Mouse (Mus musculus): ENCODE data around the gene Tesc. TPM values are rescaled to one million over a fixed set of nuclear protein-coding genes. Genes with fewer than 3 reads are reported as not detected.

Gene Tesc
- polyA plus RNA-seq, 1 experiment from 2014 or later = 10.6 TPM

DNA sequence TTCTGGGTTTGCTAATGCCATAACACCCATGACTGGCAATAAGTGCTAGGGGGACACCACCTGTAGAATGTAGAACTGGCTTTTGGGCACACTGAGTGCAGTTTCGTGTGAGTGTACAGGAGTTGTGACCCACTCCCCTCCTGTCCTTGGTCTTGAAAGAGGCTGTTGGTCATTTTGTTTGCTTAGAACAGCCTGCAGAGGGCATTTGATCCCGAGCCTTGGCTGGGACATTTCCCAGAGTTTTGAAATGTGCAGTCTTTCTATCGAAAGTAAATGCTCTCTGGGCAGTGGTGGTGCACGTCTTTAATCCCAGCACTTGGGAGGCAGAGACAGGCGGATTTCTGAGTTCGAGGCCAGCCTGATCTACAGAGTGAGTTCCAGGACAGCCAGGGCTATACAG, 31.6 kb upstream of the Tesc start:
- Histone ChIP-seq H3K27me3 (no peaks in the 10 kb centered on the region), H3K4me2 (replicated peaks) (no peak overlapping the region), H3K9me3 (no peaks in the 10 kb centered on the region), H3K4me1 (0 out of 2 replicates have a peak, but pooled peaks cover 3% of the 10 kb centered on the region), H3K9ac (replicated peaks) (no peak overlapping the region), H3K4me3 (no peak overlapping the region), H3K27ac (replicated peaks) (no peak overlapping the region), H3K36me3 (peaks cover 91% of the 10 kb centered on the region)
- 88% methylated on average over 6 of the region's 6 CpGs for WGBS
- no peak for ATAC-seq (replicated peaks)

- Histone ChIP-seq H3K4me3 (no peak overlapping the region), H3K9me3 (no peaks in the 10 kb centered on the region), H3K4me2 (replicated peaks) (no peak overlapping the region), H3K9ac (replicated peaks) (no peak overlapping the region), H3K27me3 (no peaks in the 10 kb centered on the region), H3K36me3 (peaks cover 91% of the 10 kb centered on the region), H3K27ac (replicated peaks) (no peak overlapping the region), H3K4me1 (0 out of 2 replicates have a peak, but pooled peaks cover 3% of the 10 kb centered on the region)
- ATAC-seq (replicated peaks) = no peak
- WGBS = 83% methylated on average over 6 of the region's 6 CpGs
These were observed 31.0 kb upstream of the Tesc start for GRCm38 (mm10) chr5:117996581-117996980.

GRCm38 (mm10) chr5:117997434-117997970, 30.0 kb upstream of the Tesc start:
- Histone ChIP-seq H3K4me1 (0 out of 2 replicates have a peak, but pooled peaks cover 3% of the 10 kb centered on the region), H3K9ac (replicated peaks) (no peak overlapping the region), H3K36me3 (peaks cover 91% of the 10 kb centered on the region), H3K27ac (replicated peaks) (no peak overlapping the region), H3K4me3 (no peak overlapping the region), H3K27me3 (no peaks in the 10 kb centered on the region), H3K9me3 (no peaks in the 10 kb centered on the region), H3K4me2 (replicated peaks) (no peak overlapping the region)
- no peak for ATAC-seq (replicated peaks)
- WGBS = 47% methylated on average over 10 of the region's 10 CpGs

GRCm38 (mm10) chr5:117999061-117999460, 28.5 kb upstream of the Tesc start:
- Histone ChIP-seq H3K4me1 (0 out of 2 replicates have a peak, but pooled peaks cover 3% of the 10 kb centered on the region), H3K36me3 (peaks cover 93% of the 10 kb centered on the region), H3K27ac (replicated peaks) (0 out of 2 replicates have a peak overlapping the region, but pooled peaks have one; percentile 23), H3K9me3 (no peaks in the 10 kb centered on the region), H3K9ac (replicated peaks) (no peak overlapping the region), H3K27me3 (no peaks in the 10 kb centered on the region), H3K4me2 (replicated peaks) (no peak overlapping the region), H3K4me3 (no peak overlapping the region)
- ATAC-seq (replicated peaks) = no peak
- WGBS = 72% methylated on average over 7 of the region's 7 CpGs

DNA sequence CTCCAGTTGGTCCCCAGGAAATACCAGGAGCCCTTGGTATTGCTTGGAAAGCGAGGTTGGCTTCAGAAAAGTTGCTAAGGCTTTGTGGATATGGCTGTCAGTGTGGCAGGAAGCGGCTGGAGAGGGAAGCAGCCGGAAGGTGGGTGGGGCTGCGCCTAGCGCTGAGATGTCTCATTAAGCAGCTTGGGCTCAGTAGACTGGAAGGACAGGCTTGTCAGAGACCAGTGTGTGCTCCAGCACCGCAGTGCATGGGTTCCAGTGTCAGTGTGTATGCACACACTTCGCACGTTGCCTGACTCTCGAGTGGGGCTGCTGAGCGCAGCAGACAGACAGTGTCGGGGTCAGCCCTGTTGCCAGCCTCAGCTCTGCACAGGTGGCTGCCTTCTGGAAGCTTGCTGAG, 28.0 kb upstream of the Tesc start:
- no peaks in the 10 kb centered on the region for H3K27me3 ChIP-seq
- H3K9me3 ChIP-seq = no peaks in the 10 kb centered on the region
- 0 out of 2 replicates have a peak, but pooled peaks cover 3% of the 10 kb centered on the region for H3K4me1 ChIP-seq
- H3K27ac ChIP-seq (replicated peaks) = no peak overlapping the region
- WGBS = 78% methylated on average over 11 of the region's 11 CpGs
- no peak overlapping the region for H3K9ac ChIP-seq (replicated peaks)
- peaks cover 93% of the 10 kb centered on the region for H3K36me3 ChIP-seq
- H3K4me3 ChIP-seq = no peak overlapping the region
- ATAC-seq (replicated peaks) = no peak
- no peak overlapping the region for H3K4me2 ChIP-seq (replicated peaks)

DNA sequence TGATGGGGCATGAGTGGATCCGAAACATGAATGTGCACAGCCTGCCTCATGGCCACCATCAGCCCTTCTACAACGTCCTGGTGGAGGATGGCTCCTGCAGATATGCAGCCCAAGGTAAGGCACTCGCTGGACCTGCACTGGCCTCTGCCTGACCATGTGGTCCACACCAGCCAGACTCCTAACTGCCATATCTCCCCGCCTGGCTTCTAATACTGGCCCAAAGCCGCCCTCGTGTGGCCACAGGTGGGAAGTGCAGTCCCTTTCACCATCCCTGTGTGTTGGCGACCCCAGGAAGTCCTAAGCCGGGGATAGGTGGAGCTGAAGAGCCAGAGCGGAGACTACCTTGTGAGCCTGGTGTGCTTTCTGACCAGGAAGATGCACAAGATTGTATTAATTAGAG, 25.5 kb upstream of the Tesc start:
- Histone ChIP-seq H3K4me1 (0 out of 2 replicates have a peak, but pooled peaks cover 3% of the 10 kb centered on the region), H3K9me3 (no peaks in the 10 kb centered on the region), H3K9ac (replicated peaks) (no peak overlapping the region), H3K4me2 (replicated peaks) (no peak overlapping the region), H3K36me3 (peaks cover 92% of the 10 kb centered on the region), H3K27ac (replicated peaks) (no peak overlapping the region), H3K4me3 (no peak overlapping the region), H3K27me3 (no peaks in the 10 kb centered on the region)
- 31% methylated on average over 9 of the region's 9 CpGs for WGBS
- peak; percentile 39; the same call in 1 of the 2 replicates for ATAC-seq (replicated peaks)

DNA sequence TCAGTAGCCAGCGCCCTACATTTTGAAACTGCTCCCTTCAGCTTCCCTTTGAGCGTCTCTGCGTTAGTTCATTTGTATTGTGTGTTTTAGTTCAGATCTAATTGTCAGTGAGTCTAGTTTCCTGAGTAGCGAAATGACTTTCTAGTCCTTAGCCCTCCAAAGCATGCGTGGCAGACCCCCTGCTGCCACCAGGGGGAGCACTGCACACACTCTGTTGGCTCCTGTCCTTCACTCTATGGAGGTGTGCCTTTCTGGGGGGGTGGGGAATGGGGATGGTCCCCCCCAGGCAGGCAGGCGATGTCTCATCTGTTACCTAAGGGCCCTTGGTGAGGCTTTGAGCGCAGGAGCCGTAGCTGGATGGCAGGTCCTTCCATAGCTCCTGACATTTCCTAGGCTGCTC, 22.9 kb upstream of the Tesc start:
- Histone ChIP-seq H3K4me2 (replicated peaks) (no peak overlapping the region), H3K9me3 (no peaks in the 10 kb centered on the region), H3K4me1 (0 out of 2 replicates have a peak, but pooled peaks cover 2% of the 10 kb centered on the region), H3K4me3 (no peak overlapping the region), H3K27ac (replicated peaks) (no peak overlapping the region), H3K36me3 (peaks cover 95% of the 10 kb centered on the region), H3K27me3 (no peaks in the 10 kb centered on the region), H3K9ac (replicated peaks) (no peak overlapping the region)
- no peak for ATAC-seq (replicated peaks)
- WGBS = 69% methylated on average over 8 of the region's 8 CpGs

DNA sequence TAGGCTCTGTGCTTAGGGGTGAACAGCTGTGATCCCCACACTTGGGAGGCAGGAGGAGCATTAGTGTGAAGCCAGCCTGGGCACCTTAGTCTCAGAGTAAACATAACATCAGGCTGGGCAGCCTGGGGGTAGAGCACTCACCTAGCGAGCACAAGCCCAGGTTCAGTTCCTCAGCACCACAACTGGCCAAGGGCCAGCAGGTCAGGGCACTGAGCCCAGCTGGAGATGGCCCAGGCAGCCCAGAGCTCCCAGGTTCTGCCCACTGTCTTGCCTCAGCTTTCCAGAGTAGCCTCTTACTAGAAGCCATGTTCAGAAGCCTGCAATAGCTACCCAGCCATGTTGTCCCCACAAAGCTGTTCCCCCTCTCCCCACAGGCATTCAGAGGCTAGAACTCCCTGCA, 21.8 kb upstream of the Tesc start:
- Histone ChIP-seq H3K4me2 (replicated peaks) (no peak overlapping the region), H3K9me3 (no peaks in the 10 kb centered on the region), H3K9ac (replicated peaks) (no peak overlapping the region), H3K4me1 (peaks cover 4% of the 10 kb centered on the region; the same call in 1 of the 2 replicates), H3K4me3 (no peak overlapping the region), H3K27ac (replicated peaks) (no peak overlapping the region), H3K36me3 (peaks cover 92% of the 10 kb centered on the region), H3K27me3 (no peaks in the 10 kb centered on the region)
- WGBS = 89% methylated on average over 1 of the region's 1 CpGs
- no peak for ATAC-seq (replicated peaks)

DNA sequence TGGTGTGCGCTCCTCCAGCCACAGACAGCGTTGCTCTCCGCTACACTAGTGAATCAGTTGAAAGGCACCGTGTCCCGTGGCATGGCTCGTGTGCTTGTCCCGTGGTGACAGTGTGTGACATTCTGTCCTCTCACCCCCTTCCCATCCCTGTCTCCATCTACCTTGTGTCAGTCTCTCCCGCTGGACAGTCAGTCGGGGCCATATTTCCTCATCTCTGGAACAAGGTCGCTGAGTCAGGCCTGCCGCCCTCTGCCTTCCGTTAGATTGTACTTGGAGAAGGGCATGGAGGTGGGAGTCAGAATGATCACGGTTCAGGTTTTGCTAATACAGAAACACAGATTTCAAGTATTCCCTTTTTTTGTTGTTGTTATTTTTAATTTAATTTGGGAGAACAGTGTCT, 19.2 kb upstream of the Tesc start:
- no peak for ATAC-seq (replicated peaks)
- Histone ChIP-seq H3K4me1 (peaks cover 11% of the 10 kb centered on the region; the same call in 1 of the 2 replicates), H3K36me3 (peaks cover 66% of the 10 kb centered on the region), H3K4me2 (replicated peaks) (no peak overlapping the region), H3K9me3 (no peaks in the 10 kb centered on the region), H3K9ac (replicated peaks) (no peak overlapping the region), H3K4me3 (no peak overlapping the region), H3K27ac (replicated peaks) (no peak overlapping the region), H3K27me3 (no peaks in the 10 kb centered on the region)
- 92% methylated on average over 13 of the region's 13 CpGs for WGBS

- Histone ChIP-seq H3K27me3 (no peaks in the 10 kb centered on the region), H3K4me1 (peaks cover 21% of the 10 kb centered on the region), H3K9ac (replicated peaks) (no peak overlapping the region), H3K27ac (replicated peaks) (0 out of 2 replicates have a peak overlapping the region, but pooled peaks have one; percentile 28), H3K4me3 (no peak overlapping the region), H3K36me3 (peaks cover 42% of the 10 kb centered on the region), H3K9me3 (no peaks in the 10 kb centered on the region), H3K4me2 (replicated peaks) (no peak overlapping the region)
- WGBS = 83% methylated on average over 7 of the region's 7 CpGs
- no peak for ATAC-seq (replicated peaks)
These were observed 16.7 kb upstream of the Tesc start for GRCm38 (mm10) chr5:118010872-118011271.

DNA sequence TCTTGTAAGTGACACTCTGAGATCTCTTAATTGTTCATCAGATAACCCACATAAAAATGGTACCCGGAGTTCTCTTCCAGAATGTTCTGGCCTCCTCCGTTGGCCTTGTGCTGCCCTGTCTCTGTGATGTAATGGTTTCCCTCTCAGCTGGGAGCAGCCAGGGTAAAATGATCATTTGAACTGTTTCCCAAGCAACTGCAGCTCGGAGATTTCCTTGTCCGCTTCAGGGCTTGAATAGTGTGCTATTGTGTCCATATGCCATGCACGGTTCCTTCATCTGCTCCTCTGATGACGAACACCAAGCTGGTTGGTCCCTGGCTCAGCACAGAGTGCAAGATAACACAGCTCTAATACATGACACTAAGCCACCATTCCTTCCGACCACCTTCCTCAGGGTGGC, 15.7 kb upstream of the Tesc start:
- Histone ChIP-seq H3K4me1 (peaks cover 21% of the 10 kb centered on the region), H3K4me2 (replicated peaks) (no peak overlapping the region), H3K27ac (replicated peaks) (0 out of 2 replicates have a peak overlapping the region, but pooled peaks have one; percentile 28), H3K27me3 (no peaks in the 10 kb centered on the region), H3K4me3 (no peak overlapping the region), H3K9ac (replicated peaks) (no peak overlapping the region), H3K36me3 (peaks cover 33% of the 10 kb centered on the region), H3K9me3 (no peaks in the 10 kb centered on the region)
- ATAC-seq (replicated peaks) = no peak
- 47% methylated on average over 7 of the region's 7 CpGs for WGBS

GRCm38 (mm10) chr5:118015028-118015427, 12.5 kb upstream of the Tesc start:
- Histone ChIP-seq H3K4me1 (peaks cover 21% of the 10 kb centered on the region), H3K4me2 (replicated peaks) (no peak overlapping the region), H3K9me3 (no peaks in the 10 kb centered on the region), H3K9ac (replicated peaks) (no peak overlapping the region), H3K36me3 (0 out of 2 replicates have a peak, but pooled peaks cover 6% of the 10 kb centered on the region), H3K27me3 (no peaks in the 10 kb centered on the region), H3K4me3 (no peak overlapping the region), H3K27ac (replicated peaks) (no peak overlapping the region)
- peak; percentile 60; the same call in 1 of the 2 replicates for ATAC-seq (replicated peaks)
- WGBS = 14% methylated on average over 12 of the region's 12 CpGs

DNA sequence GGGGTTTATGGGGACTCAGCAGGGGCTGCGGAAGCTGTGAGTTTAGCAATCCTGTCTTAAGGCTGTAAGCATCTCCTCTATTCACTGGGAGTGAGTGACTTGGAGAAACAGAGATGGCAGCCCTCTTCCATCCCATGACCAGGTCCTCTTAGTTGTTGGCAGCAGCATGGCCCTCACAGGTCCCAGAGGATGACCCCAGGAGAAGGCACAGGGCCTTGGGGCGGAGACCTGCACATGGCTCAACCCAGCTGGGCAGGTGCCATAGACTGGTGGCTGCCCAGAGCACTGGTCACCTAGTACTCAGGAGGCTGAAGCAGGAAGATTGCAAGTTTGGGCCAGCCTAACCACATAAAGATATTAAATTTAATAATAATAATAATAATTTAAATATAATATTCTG, 11.9 kb upstream of the Tesc start:
- Histone ChIP-seq H3K27me3 (no peaks in the 10 kb centered on the region), H3K27ac (replicated peaks) (no peak overlapping the region), H3K9me3 (no peaks in the 10 kb centered on the region), H3K9ac (replicated peaks) (no peak overlapping the region), H3K36me3 (no peaks in the 10 kb centered on the region), H3K4me2 (replicated peaks) (no peak overlapping the region), H3K4me1 (peaks cover 17% of the 10 kb centered on the region), H3K4me3 (no peak overlapping the region)
- ATAC-seq (replicated peaks) = no peak
- 85% methylated on average over 2 of the region's 2 CpGs for WGBS

All from forebrain, embryonic 15.5 days (tissue).